Mouse (Mus musculus): Measurements from ENCODE around the gene Tprg.
A peak's percentile ranks its signal among the peaks of the same experiment; 100 is the strongest.

The Tprg gene

DNA sequence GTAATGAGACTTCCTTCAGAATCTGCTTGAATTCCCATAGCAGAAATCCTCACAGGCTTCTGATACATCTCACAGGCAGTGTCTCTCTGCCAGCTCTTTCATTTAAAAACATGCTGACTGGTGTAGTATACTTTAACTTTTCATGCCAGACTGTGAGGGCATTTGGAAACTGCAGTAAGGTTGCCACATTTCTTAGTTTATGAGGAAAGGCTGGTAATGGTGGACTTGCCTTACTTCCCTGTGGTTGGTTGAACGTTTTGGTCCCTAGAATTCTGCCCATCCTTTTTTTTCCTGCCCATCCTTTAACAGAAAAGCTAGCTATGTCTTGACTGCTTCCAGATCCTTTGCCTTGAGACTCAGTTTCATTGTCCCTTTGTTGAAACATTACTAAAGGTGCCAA lies 138.8 kb downstream of the Tprg start:
- no peak for DNase-seq

GRCm38 (mm10) chr16:25426261-25426660 lies 139.6 kb downstream of the Tprg start:
- DNase-seq: peak; percentile 69 to 72

DNA sequence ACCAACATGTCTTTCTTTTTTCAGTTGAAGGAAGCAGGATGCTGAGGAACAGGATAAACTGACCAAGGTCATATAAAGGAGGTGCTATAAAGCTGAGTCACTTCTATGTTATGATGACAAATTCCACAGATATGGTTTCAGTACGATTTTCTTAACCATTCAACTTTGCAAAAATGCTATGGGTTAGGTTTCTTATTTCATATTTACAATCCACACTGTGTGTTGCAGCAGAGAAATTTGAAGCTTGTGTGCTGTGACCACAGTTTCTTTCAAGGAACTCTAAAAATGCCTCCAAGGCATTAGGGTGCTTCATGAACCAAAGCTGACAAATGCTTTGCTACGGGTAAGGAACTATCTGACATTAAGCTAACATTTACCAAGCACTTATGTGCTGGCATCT lies 153.4 kb downstream of the Tprg start:
- DNase-seq: no peak

- DNase-seq: no peak
Measured at GRCm38 (mm10) chr16:25445580-25445979, 159.0 kb downstream of the Tprg start.

DNA sequence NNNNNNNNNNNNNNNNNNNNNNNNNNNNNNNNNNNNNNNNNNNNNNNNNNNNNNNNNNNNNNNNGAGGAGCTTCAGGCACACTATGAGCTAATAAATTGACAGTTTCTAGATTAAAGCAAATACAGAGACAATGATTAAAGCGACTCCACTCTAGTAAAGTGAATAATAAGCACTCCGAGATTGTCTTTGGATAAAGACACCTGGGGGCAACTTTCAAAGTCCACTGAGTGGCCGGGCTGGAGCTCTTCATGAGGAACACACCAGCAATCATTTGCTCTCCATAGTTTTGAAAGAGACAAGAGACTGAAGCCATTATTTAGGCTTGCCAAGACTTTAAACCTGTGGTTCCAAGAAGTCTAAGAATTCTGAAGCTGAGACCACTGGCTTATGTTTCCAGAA lies 164.9 kb downstream of the Tprg start:
- no peak for DNase-seq

- no peak for DNase-seq
Measured at GRCm38 (mm10) chr16:25464732-25465131, 178.1 kb downstream of the Tprg start.

GRCm38 (mm10) chr16:25465435-25466139 lies 179.0 kb downstream of the Tprg start:
- peak; percentile 48 to 67 for DNase-seq

DNA sequence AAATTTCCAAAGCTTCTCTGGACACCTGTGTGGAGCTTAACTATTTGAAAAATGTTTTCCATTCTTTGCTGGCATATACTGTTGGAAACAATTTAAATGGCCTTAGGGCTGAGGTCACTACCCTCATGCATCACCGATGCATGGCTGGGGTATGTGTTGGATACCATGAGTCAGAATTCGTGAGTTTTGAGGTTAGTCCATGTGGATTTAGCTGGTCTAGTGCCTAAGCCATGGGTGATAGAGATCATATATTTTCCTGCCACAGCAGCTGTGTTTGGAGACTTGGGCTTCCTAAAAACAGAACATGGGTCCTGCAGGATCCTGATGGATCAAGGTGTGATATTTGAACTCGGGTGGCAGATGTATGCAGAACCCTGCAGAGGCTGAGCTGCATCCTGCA lies 181.4 kb downstream of the Tprg start:
- no peak for DNase-seq

DNA sequence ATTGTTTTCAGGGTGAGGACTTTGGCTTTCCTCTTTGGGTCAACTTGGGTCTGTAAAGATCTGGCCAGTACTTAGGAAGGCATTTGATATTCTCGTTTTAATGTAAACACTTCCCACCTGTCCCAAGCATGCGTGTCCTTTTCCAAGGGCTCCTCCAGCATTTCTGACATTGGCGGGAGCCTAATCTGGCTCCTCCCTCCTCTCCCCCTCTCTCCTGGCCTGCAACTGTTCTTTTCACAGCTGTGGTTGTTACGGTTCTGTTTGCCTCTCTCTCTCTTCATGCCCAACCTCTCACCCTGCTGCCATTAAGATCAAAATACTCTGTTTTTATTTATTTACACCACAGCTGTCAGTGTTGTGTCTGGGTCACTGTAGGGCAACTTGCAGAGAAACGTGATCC lies 182.0 kb downstream of the Tprg start:
- no peak for DNase-seq

Data from lung, postnatal 4 days (tissue).